Mouse (Mus musculus): ENCODE results near the gene Rab43. TPM values are rescaled to one million over a fixed set of nuclear protein-coding genes. Genes with fewer than 3 reads are reported as not detected.

Rab43 gene
- polyA plus RNA-seq, 1 experiment from 2014 or later: 16.4 TPM

DNA sequence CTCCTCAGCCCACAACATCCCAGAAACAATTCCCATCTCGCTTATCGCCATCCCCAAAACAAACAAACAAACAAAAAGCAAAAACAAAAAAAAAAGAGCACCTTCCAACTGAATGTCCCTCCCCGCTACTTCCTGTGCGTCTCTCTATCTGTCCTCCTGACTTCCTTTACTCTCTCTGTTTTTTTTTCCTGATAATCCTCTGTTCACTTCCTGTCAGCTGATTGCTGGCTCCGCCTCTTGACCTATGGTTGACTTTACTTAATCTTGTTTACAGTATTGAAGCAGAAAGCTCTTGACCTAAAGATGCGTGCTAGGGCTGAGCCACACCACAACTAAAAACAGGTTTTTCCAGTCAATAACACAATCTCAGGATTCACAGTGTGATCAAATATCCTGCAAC, 63.4 kb downstream of the Rab43 start:
- Histone ChIP-seq H3K4me1 (replicated peaks; ENCODE audit: insufficient read depth, low read length) (no peaks in the 10 kb centered on the region), H3K27me3 (ENCODE audit: insufficient read depth, low read length) (no peaks in the 10 kb centered on the region), H3K4me2 (ENCODE audit: low read length) (no peak overlapping the region), H3K4me3 (replicated peaks; ENCODE audit: low read depth, low read length) (no peak overlapping the region), H3K9me3 (replicated peaks; ENCODE audit: low read length) (no peaks in the 10 kb centered on the region), H3K27ac (no peak overlapping the region), H3K9ac (ENCODE audit: low read depth, low read length) (no peak overlapping the region), H3K36me3 (ENCODE audit: insufficient read depth, low read length) (0 out of 2 replicates have a peak, but pooled peaks cover 4% of the 10 kb centered on the region)
- peak; percentile 50 for DNase-seq (ENCODE audit: low spot score)
- TF ChIP-seq CTCF (IDR thresholded peaks at IDR 0.05; ENCODE audit: low read depth): no peak
- WGBS: 82% methylated on average over 6 of the region's 6 CpGs
- ATAC-seq (replicated peaks; ENCODE audit: low FRiP score, low read depth): no peak

DNA sequence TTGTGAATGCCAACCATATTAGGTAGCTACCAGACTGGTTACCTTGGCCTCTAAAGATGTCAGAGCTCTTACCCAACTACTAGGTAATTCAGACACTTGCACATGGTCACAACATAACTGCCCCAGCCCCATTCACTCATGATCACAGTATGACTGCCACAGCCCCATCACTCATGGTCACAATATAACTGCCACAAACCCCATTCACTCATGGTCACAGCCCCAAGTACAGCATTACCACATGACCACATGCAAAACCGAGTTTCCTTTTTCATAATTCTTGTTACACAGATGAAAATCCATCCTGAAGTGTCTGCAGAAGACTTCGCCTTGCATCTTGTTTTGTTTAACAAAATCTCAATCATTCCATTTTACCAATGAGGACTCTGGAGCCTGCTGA, 63.9 kb downstream of the Rab43 start:
- H3K4me2 ChIP-seq (ENCODE audit: low read length): no peak overlapping the region
- 0 out of 2 replicates have a peak, but pooled peaks cover 4% of the 10 kb centered on the region for H3K36me3 ChIP-seq (ENCODE audit: insufficient read depth, low read length)
- H3K4me1 ChIP-seq (replicated peaks; ENCODE audit: insufficient read depth, low read length): no peaks in the 10 kb centered on the region
- no peaks in the 10 kb centered on the region for H3K27me3 ChIP-seq (ENCODE audit: insufficient read depth, low read length)
- H3K9me3 ChIP-seq (replicated peaks; ENCODE audit: low read length): no peaks in the 10 kb centered on the region
- H3K27ac ChIP-seq: no peak overlapping the region
- DNase-seq (ENCODE audit: low spot score): no peak
- H3K9ac ChIP-seq (ENCODE audit: low read depth, low read length): no peak overlapping the region
- no peak for ATAC-seq (replicated peaks; ENCODE audit: low FRiP score, low read depth)
- 96% methylated on average over 2 of the region's 2 CpGs for WGBS
- TF ChIP-seq CTCF (IDR thresholded peaks at IDR 0.05; ENCODE audit: low read depth): no peak
- no peak overlapping the region for H3K4me3 ChIP-seq (replicated peaks; ENCODE audit: low read depth, low read length)

DNA sequence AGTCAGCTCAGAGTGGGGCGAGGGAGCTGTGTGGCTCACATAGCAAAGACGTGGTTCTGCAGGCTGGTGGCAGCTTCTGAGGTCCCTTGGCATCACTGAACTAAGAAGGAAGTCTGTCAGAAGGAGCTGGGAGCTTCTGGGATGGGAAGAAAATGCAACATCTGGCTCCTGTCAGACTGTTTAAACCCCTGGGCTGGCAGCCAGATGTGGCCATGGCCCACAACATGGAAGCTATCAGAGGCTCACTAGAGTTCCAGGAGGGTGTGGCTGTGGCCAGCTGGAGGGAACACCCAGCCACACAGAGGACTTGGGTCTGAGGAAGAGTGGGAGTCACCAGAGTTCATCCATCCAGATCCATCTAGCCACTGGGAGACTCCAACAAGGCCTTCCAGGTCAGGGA, 65.1 kb downstream of the Rab43 start:
- Histone ChIP-seq H3K4me2 (ENCODE audit: low read length) (no peak overlapping the region), H3K9me3 (replicated peaks; ENCODE audit: low read length) (no peaks in the 10 kb centered on the region), H3K9ac (ENCODE audit: low read depth, low read length) (no peak overlapping the region), H3K4me3 (replicated peaks; ENCODE audit: low read depth, low read length) (no peak overlapping the region), H3K27me3 (ENCODE audit: insufficient read depth, low read length) (no peaks in the 10 kb centered on the region), H3K36me3 (ENCODE audit: insufficient read depth, low read length) (0 out of 2 replicates have a peak, but pooled peaks cover 4% of the 10 kb centered on the region), H3K4me1 (replicated peaks; ENCODE audit: insufficient read depth, low read length) (no peaks in the 10 kb centered on the region), H3K27ac (no peak overlapping the region)
- ATAC-seq (replicated peaks; ENCODE audit: low FRiP score, low read depth) (no peak), DNase-seq (ENCODE audit: low spot score) (peak; percentile 69)
- TF ChIP-seq CTCF (IDR thresholded peaks at IDR 0.05; ENCODE audit: low read depth): no peak
- WGBS: 62% methylated on average over 2 of the region's 2 CpGs

DNA sequence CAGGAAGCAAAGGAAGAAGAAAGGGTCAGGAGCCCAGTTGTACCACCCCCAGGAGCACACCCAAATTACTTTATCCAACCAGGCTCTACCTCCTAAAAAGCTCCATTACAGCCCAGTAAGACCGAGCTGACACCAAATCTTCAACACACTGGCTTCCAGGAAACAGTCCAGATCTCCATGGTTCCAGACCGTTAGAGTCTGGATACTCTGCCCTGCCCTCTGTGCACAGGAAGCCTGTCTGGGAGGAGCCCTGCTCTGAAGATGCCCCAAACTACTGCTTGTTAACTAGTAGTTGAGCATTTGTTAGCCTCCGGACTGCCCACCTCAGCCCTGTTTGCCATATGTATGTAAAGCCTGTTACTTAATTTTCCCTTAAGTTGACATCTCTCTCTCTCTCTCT, 65.9 kb downstream of the Rab43 start:
- no peak for ATAC-seq (replicated peaks; ENCODE audit: low FRiP score, low read depth)
- Histone ChIP-seq H3K4me3 (replicated peaks; ENCODE audit: low read depth, low read length) (no peak overlapping the region), H3K36me3 (ENCODE audit: insufficient read depth, low read length) (no peaks in the 10 kb centered on the region), H3K4me1 (replicated peaks; ENCODE audit: insufficient read depth, low read length) (no peaks in the 10 kb centered on the region), H3K27me3 (ENCODE audit: insufficient read depth, low read length) (no peaks in the 10 kb centered on the region), H3K9ac (ENCODE audit: low read depth, low read length) (no peak overlapping the region), H3K4me2 (ENCODE audit: low read length) (no peak overlapping the region), H3K27ac (0 out of 2 replicates have a peak overlapping the region, but pooled peaks have one; percentile 1), H3K9me3 (replicated peaks; ENCODE audit: low read length) (no peaks in the 10 kb centered on the region)
- TF ChIP-seq CTCF (IDR thresholded peaks at IDR 0.05; ENCODE audit: low read depth): no peak
- DNase-seq (ENCODE audit: low spot score): peak; percentile 47
- 37% methylated on average over 3 of the region's 3 CpGs for WGBS

DNA sequence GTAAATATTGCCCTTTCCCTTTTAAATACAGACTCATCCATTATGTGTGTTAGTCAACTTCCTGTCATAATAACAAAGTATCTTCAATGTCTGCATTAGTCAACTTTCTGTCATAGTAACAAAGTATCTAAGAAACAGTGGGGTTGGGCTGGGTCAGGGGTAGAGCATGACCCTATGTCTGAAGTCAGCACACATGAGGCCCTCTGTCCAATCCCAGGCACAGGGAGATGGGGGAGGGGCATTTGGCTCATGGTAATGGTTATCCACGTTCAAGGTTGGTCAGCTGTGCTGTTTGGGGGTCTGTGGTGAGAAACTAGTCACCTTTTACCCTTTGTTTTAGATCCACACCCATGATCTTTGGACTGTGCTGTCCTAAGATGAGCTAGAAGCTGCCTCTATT, 66.7 kb downstream of the Rab43 start:
- Histone ChIP-seq H3K9ac (ENCODE audit: low read depth, low read length) (no peak overlapping the region), H3K4me3 (replicated peaks; ENCODE audit: low read depth, low read length) (no peak overlapping the region), H3K27me3 (ENCODE audit: insufficient read depth, low read length) (no peaks in the 10 kb centered on the region), H3K4me2 (ENCODE audit: low read length) (no peak overlapping the region), H3K4me1 (replicated peaks; ENCODE audit: insufficient read depth, low read length) (no peaks in the 10 kb centered on the region), H3K36me3 (ENCODE audit: insufficient read depth, low read length) (no peaks in the 10 kb centered on the region), H3K27ac (peak overlapping the region; percentile 10; the same call in 1 of the 2 replicates), H3K9me3 (replicated peaks; ENCODE audit: low read length) (no peaks in the 10 kb centered on the region)
- ATAC-seq (replicated peaks; ENCODE audit: low FRiP score, low read depth) (no peak), DNase-seq (ENCODE audit: low spot score) (peak; percentile 32)
- no peak for TF ChIP-seq CTCF (IDR thresholded peaks at IDR 0.05; ENCODE audit: low read depth)
- WGBS: 23% methylated on average over 1 of the region's 1 CpGs

DNA sequence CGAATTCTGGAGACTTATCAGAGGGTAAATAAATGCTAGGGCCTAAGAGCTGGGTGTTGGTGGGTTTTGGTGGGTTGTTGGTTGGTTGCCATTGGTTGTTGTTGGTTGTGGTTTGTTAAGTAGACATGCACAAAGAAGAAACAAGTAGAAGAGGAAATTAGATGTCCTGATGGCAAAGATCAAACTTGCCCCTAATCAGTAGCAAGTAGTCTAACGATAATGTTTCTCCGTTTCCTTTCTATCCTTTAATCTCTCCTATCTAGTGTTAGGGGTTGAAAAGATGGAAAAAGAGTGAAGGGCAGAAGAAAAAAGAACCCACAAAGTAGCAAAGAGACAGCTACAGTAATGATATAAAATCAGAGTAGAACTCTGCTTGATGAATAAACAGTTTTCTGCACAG, 67.3 kb downstream of the Rab43 start:
- Histone ChIP-seq H3K27me3 (ENCODE audit: insufficient read depth, low read length) (no peaks in the 10 kb centered on the region), H3K36me3 (ENCODE audit: insufficient read depth, low read length) (no peaks in the 10 kb centered on the region), H3K27ac (no peak overlapping the region), H3K9me3 (replicated peaks; ENCODE audit: low read length) (no peaks in the 10 kb centered on the region), H3K4me1 (replicated peaks; ENCODE audit: insufficient read depth, low read length) (no peaks in the 10 kb centered on the region), H3K4me3 (replicated peaks; ENCODE audit: low read depth, low read length) (no peak overlapping the region), H3K9ac (ENCODE audit: low read depth, low read length) (no peak overlapping the region), H3K4me2 (ENCODE audit: low read length) (no peak overlapping the region)
- TF ChIP-seq CTCF (IDR thresholded peaks at IDR 0.05; ENCODE audit: low read depth): no peak
- WGBS: 85% methylated on average over 3 of the region's 3 CpGs
- DNase-seq (ENCODE audit: low spot score) (no peak), ATAC-seq (replicated peaks; ENCODE audit: low FRiP score, low read depth) (no peak)

DNA sequence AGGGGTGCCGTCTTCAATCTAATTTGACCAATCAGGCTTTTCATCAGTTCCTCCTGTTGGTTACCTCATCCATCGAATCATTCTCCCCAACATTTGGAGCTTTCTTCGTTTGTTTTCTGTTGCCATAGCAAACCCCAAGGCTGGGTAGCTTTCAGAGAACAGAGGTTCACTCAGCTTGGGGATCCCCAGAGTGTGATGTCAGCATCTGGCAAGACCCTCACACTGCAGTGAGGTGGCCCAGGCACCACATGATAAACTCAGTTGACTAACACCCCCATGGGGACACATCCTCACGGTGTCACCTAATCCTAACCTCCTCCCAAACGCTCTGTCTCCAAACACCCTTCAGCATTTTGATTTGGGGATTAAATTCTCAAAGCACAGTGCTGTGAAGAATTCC, 68.7 kb downstream of the Rab43 start:
- Histone ChIP-seq H3K4me3 (replicated peaks; ENCODE audit: low read depth, low read length) (no peak overlapping the region), H3K27ac (no peak overlapping the region), H3K9me3 (replicated peaks; ENCODE audit: low read length) (no peaks in the 10 kb centered on the region), H3K27me3 (ENCODE audit: insufficient read depth, low read length) (no peaks in the 10 kb centered on the region), H3K4me2 (ENCODE audit: low read length) (no peak overlapping the region), H3K4me1 (replicated peaks; ENCODE audit: insufficient read depth, low read length) (no peaks in the 10 kb centered on the region), H3K36me3 (ENCODE audit: insufficient read depth, low read length) (no peaks in the 10 kb centered on the region), H3K9ac (ENCODE audit: low read depth, low read length) (no peak overlapping the region)
- no peak for TF ChIP-seq CTCF (IDR thresholded peaks at IDR 0.05; ENCODE audit: low read depth)
- ATAC-seq (replicated peaks; ENCODE audit: low FRiP score, low read depth) (no peak), DNase-seq (ENCODE audit: low spot score) (no peak)
- WGBS: 75% methylated on average over 5 of the region's 5 CpGs

Data from kidney, postnatal 0 days (tissue).